Mouse (Mus musculus): Measurements from ENCODE around the gene Engase. TPM values are rescaled to one million over a fixed set of nuclear protein-coding genes. Genes with fewer than 3 reads are reported as not detected.

Gene Engase
- polyA plus RNA-seq, 1 experiment from 2014 or later: 7.3 TPM

DNA sequence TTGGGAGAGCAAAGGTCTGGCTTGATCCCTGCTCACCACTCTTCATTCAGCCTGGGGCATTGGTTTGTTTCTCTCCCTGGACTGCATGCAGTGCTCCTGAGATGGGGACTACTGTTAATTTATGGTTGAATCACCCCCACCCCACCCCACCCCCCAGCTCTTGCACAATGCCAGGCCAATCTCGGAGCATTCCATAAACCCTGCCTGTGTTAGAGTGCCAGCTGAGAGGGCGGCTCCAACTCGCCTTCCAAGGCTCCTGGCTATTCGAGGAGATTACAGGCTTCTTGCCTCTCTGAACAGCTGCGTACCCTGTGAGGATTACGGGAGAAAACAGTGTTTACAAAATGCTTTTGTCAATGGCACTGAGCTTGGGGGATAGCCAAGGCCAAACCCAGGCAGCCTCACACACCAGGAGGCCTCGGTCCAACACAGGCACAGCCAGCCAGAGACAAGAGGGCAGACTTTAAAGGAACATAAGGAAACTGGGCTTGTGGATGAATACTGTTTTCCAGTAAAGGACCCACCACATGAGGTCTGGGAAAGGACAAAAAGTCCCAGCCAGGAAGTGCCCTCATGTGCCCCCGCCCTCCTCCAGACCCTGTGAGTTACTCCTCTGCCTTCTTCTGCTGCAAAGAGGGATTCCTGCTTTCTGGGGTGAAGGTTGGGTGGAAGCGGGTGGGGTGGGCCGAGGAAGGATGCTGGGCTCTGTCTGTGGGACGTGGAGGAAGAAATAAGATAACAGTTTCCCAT is 37.8 kb upstream of the Engase start:
- Histone ChIP-seq H3K27ac (replicated peaks) (peak overlapping the region; percentile 82), H3K27me3 (peaks cover 4% of the 10 kb centered on the region), H3K9ac (replicated peaks) (no peak overlapping the region), H3K4me3 (no peak overlapping the region), H3K4me1 (peaks cover 43% of the 10 kb centered on the region), H3K36me3 (no peaks in the 10 kb centered on the region), H3K4me2 (replicated peaks) (peak overlapping the region; percentile 3; the same call in 1 of the 2 replicates), H3K9me3 (no peaks in the 10 kb centered on the region)
- WGBS: 16% methylated on average over 11 of the region's 11 CpGs
- ATAC-seq (ENCODE audit: low FRiP score, low read depth): peak; percentile 72

DNA sequence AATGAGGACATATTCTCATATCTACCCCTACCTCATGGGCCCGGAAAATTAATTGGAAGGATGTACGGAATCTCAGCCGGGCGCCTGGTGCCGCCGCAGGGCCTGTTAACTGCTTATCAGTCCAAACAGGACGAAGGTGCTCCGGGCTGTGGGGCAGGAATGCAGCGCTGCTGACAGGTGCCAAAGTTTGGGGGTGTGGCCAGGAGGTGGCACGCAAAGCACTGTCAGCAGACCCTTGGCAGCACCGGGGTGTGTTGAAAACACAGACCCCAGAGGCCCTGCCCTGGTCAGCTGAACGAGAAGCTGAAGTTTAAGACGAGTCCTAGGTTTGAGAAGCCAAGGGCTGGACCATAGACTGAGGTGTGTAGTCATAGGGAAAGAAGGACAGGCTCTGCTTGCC is 33.9 kb upstream of the Engase start:
- no peak overlapping the region for H3K4me2 ChIP-seq (replicated peaks)
- 80% methylated on average over 13 of the region's 13 CpGs for WGBS
- H3K27ac ChIP-seq (replicated peaks): no peak overlapping the region
- peaks cover 18% of the 10 kb centered on the region for H3K27me3 ChIP-seq
- ATAC-seq (ENCODE audit: low FRiP score, low read depth): no peak
- H3K9me3 ChIP-seq: no peaks in the 10 kb centered on the region
- no peak overlapping the region for H3K9ac ChIP-seq (replicated peaks)
- H3K36me3 ChIP-seq: no peaks in the 10 kb centered on the region
- no peak overlapping the region for H3K4me3 ChIP-seq
- H3K4me1 ChIP-seq: peaks cover 25% of the 10 kb centered on the region

GRCm38 (mm10) chr11:118443201-118443970 is 33.2 kb upstream of the Engase start:
- H3K9ac ChIP-seq (replicated peaks): no peak overlapping the region
- H3K36me3 ChIP-seq: no peaks in the 10 kb centered on the region
- no peak for ATAC-seq (ENCODE audit: low FRiP score, low read depth)
- peaks cover 18% of the 10 kb centered on the region for H3K27me3 ChIP-seq
- no peak overlapping the region for H3K4me2 ChIP-seq (replicated peaks)
- no peaks in the 10 kb centered on the region for H3K9me3 ChIP-seq
- H3K27ac ChIP-seq (replicated peaks): no peak overlapping the region
- WGBS: 38% methylated on average over 11 of the region's 11 CpGs
- H3K4me3 ChIP-seq: no peak overlapping the region
- H3K4me1 ChIP-seq: peaks cover 18% of the 10 kb centered on the region

DNA sequence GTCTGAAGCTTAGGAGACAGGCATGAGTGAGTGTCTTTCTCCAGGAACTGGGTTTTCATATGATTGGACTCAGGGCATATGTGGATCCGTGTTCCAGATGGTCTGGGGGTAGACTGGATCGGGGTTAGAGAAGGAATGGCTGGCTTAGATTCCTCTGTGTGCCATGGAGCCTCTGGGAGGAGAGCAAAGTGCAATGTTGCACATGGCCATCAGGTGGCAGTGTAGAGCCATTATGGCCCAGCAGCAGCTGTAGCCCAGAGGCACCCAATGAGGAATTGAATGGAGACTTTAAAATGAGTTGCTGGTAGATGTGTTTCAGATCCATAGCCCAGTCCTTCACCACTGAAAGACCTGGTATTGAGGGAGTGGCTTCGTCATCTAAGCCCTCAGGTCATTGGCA is 30.8 kb upstream of the Engase start:
- Histone ChIP-seq H3K27me3 (peaks cover 22% of the 10 kb centered on the region), H3K4me1 (0 out of 2 replicates have a peak, but pooled peaks cover 2% of the 10 kb centered on the region), H3K9ac (replicated peaks) (no peak overlapping the region), H3K27ac (replicated peaks) (no peak overlapping the region), H3K4me3 (no peak overlapping the region), H3K4me2 (replicated peaks) (no peak overlapping the region), H3K36me3 (no peaks in the 10 kb centered on the region), H3K9me3 (no peaks in the 10 kb centered on the region)
- 7% methylated on average over 3 of the region's 3 CpGs for WGBS
- ATAC-seq (ENCODE audit: low FRiP score, low read depth): peak; percentile 54; the same call in 1 of the 2 replicates

- Histone ChIP-seq H3K27me3 (peaks cover 26% of the 10 kb centered on the region), H3K36me3 (no peaks in the 10 kb centered on the region), H3K4me3 (no peak overlapping the region), H3K9me3 (no peaks in the 10 kb centered on the region), H3K4me1 (0 out of 2 replicates have a peak, but pooled peaks cover 2% of the 10 kb centered on the region), H3K27ac (replicated peaks) (no peak overlapping the region), H3K4me2 (replicated peaks) (no peak overlapping the region), H3K9ac (replicated peaks) (no peak overlapping the region)
- WGBS: 72% methylated on average over 4 of the region's 4 CpGs
- no peak for ATAC-seq (ENCODE audit: low FRiP score, low read depth)
Observed at GRCm38 (mm10) chr11:118447346-118447745, 29.3 kb upstream of the Engase start.

DNA sequence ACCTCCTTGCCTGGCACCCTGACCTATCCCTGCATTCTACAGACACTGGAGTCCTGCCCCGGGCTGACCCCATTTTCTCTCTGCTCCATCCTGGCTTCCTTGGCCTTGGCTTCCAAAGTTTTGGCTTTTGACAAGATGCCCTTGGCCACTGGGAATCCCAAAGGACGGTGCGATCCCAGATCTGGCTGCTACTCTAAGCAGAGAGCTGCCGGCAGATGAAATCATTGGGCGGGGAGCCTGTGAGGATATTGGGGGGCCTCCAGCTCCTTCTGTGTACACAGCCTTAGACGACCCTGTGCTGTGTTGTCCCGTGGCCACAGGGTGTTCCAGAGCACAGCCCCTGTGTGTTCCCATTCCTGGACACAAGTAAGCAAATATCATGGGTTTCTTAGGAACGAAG is 28.2 kb upstream of the Engase start:
- ATAC-seq (ENCODE audit: low FRiP score, low read depth): no peak
- no peaks in the 10 kb centered on the region for H3K9me3 ChIP-seq
- 88% methylated on average over 8 of the region's 8 CpGs for WGBS
- peaks cover 26% of the 10 kb centered on the region for H3K27me3 ChIP-seq
- no peak overlapping the region for H3K27ac ChIP-seq (replicated peaks)
- no peaks in the 10 kb centered on the region for H3K36me3 ChIP-seq
- H3K4me3 ChIP-seq: no peak overlapping the region
- H3K4me1 ChIP-seq: 0 out of 2 replicates have a peak, but pooled peaks cover 2% of the 10 kb centered on the region
- no peak overlapping the region for H3K4me2 ChIP-seq (replicated peaks)
- H3K9ac ChIP-seq (replicated peaks): no peak overlapping the region

DNA sequence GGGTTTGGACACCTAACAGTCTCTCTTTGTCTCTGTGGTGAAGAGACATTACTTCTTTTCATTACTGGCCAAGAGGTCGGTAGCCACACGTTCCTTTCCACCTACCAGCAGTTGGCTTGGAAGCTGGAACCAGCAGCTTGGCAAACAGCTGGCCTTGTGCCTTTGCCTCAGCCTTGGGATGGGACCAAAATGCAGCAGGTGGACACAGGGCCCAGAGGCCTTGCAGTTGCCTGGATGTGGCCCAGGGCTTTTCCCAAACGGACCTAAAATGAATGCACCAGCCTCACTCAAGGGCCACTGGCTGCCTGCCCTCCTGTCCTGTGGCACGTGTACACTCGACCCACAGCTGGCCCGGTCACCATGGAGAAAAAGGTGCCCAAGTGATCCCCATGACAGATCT is 25.4 kb upstream of the Engase start:
- ATAC-seq (ENCODE audit: low FRiP score, low read depth): no peak
- peaks cover 8% of the 10 kb centered on the region; the same call in 1 of the 2 replicates for H3K27me3 ChIP-seq
- H3K9ac ChIP-seq (replicated peaks): no peak overlapping the region
- no peak overlapping the region for H3K4me3 ChIP-seq
- 89% methylated on average over 6 of the region's 6 CpGs for WGBS
- H3K4me1 ChIP-seq: no peaks in the 10 kb centered on the region
- H3K27ac ChIP-seq (replicated peaks): no peak overlapping the region
- H3K4me2 ChIP-seq (replicated peaks): no peak overlapping the region
- no peaks in the 10 kb centered on the region for H3K9me3 ChIP-seq
- no peaks in the 10 kb centered on the region for H3K36me3 ChIP-seq

- H3K4me2 ChIP-seq (replicated peaks): no peak overlapping the region
- no peak overlapping the region for H3K9ac ChIP-seq (replicated peaks)
- no peaks in the 10 kb centered on the region for H3K36me3 ChIP-seq
- no peaks in the 10 kb centered on the region for H3K4me1 ChIP-seq
- 62% methylated on average over 2 of the region's 2 CpGs for WGBS
- no peak overlapping the region for H3K4me3 ChIP-seq
- no peaks in the 10 kb centered on the region for H3K9me3 ChIP-seq
- H3K27ac ChIP-seq (replicated peaks): no peak overlapping the region
- ATAC-seq (ENCODE audit: low FRiP score, low read depth): no peak
- peaks cover 15% of the 10 kb centered on the region; the same call in 1 of the 2 replicates for H3K27me3 ChIP-seq
Observed at GRCm38 (mm10) chr11:118452955-118453354, 23.7 kb upstream of the Engase start.

GRCm38 (mm10) chr11:118453886-118454671 is 22.6 kb upstream of the Engase start:
- ATAC-seq (ENCODE audit: low FRiP score, low read depth): no peak
- Histone ChIP-seq H3K4me3 (no peak overlapping the region), H3K9me3 (no peaks in the 10 kb centered on the region), H3K27ac (replicated peaks) (no peak overlapping the region), H3K27me3 (peaks cover 12% of the 10 kb centered on the region; the same call in 1 of the 2 replicates), H3K4me1 (no peaks in the 10 kb centered on the region), H3K36me3 (no peaks in the 10 kb centered on the region), H3K4me2 (replicated peaks) (no peak overlapping the region), H3K9ac (replicated peaks) (no peak overlapping the region)
- 77% methylated on average over 11 of the region's 11 CpGs for WGBS

DNA sequence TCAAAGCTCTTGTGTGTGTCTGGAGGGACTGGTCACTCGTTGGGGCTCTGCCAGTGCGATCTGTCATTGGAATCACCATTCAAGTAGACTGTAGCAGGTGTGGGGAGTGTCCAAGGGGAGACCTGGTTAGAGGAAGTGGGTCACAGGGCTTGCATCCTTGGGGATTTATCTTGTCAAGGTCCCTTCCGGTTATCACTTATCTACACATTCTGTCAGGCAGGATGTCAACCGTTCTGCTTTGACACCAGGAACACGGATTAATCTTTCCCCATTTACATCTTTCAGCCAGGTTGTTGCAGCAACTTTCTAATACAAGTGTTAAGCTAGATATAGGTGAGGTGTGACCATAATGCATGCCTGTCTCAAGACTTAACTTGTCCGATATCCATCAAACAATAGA is 20.8 kb upstream of the Engase start:
- Histone ChIP-seq H3K27ac (replicated peaks) (no peak overlapping the region), H3K27me3 (peaks cover 12% of the 10 kb centered on the region; the same call in 1 of the 2 replicates), H3K36me3 (no peaks in the 10 kb centered on the region), H3K4me3 (no peak overlapping the region), H3K9ac (replicated peaks) (no peak overlapping the region), H3K4me1 (no peaks in the 10 kb centered on the region), H3K4me2 (replicated peaks) (no peak overlapping the region), H3K9me3 (no peaks in the 10 kb centered on the region)
- ATAC-seq (ENCODE audit: low FRiP score, low read depth): no peak
- WGBS: 89% methylated on average over 6 of the region's 6 CpGs

DNA sequence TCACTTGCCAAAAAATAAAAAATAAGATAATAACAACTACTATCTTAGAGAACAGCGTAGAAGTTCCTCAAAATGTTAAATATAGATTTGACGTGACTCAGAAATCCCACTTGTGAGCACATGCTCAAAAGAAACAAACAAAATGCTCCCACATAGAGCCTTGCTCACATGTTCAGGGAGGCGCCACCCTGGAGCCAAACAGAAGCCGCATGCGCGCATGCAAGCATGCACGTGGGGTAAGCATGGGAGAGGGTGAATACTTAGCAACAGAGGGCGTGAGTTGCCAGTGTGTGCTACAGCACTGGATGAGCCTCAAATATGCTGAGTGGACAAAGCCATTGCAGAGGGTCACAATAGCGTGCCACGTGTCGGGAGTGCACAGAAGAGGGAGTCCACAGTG is 19.7 kb upstream of the Engase start:
- Histone ChIP-seq H3K9me3 (no peaks in the 10 kb centered on the region), H3K27me3 (peaks cover 8% of the 10 kb centered on the region; the same call in 1 of the 2 replicates), H3K4me1 (no peaks in the 10 kb centered on the region), H3K27ac (replicated peaks) (no peak overlapping the region), H3K9ac (replicated peaks) (no peak overlapping the region), H3K4me3 (no peak overlapping the region), H3K4me2 (replicated peaks) (no peak overlapping the region), H3K36me3 (no peaks in the 10 kb centered on the region)
- WGBS: 79% methylated on average over 11 of the region's 11 CpGs
- no peak for ATAC-seq (ENCODE audit: low FRiP score, low read depth)
